Mouse (Mus musculus): ENCODE measurements at regions not wholly inside any gene's neighbourhood (a gene's known extent, or its start where the extent isn't known, plus 50 kb on each side); places are given as distances from the start of the nearest gene placed in this dataset.
A peak's percentile ranks its signal among the peaks of the same experiment; 100 is the strongest.

DNA sequence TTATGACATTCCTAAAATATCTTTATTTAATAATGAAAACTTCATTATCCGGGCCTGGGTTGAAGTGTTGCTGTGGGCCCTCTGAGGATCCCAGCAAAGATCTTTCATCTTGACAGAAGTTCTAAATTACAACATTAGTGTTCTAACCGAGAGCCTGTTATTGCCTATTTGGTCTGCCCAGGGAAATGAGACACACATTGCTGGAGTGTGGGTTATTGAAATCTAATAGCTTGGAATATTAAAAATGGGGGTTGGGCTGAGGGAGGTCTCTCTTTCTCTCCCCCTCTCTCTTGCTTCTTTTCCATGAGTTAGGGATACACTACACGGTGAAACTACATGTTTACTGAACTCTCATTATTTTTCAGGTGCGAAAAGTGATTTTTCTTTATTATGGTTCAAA is 240.4 kb upstream of the Camk1g start:
- DNase-seq = no peak

DNA sequence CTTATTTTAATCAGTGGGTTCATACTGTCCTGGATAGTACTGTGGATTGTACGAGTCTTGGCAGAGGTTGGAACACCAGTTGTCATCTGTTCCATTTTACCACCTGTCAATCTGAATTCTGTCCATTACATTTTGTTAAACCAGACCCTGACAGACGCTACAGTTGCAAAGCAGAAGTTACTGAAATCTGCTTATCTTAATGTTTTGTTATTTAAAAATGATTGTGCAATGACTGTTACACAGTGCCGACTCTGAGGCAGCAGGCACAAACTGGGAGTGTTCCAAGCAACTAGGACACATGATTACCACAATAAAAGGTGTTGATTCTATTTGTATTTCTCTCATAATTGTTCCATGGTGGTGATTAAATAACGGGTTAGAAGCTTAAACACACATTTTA is 229.8 kb upstream of the Camk1g start:
- no peak for DNase-seq

DNA sequence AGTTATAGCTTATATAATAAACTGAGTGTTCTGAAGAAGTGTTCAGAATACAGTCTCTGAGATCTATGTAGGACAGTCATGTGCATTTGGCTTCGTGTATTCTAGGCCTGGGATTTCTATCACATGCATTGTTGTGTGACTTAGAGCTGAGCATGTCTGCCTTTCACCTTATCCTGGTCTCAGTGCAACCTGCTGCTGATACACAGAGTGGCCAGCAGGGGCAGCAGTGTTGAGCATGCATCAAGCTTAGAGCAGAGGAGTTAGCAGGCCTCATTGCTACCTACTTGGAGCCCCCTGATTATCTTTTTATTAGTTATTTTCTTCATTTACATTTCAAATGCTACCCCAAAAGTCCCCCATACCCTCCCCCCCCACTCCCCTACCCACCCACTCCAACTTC is 229.1 kb upstream of the Camk1g start:
- DNase-seq = peak; percentile 73

DNA sequence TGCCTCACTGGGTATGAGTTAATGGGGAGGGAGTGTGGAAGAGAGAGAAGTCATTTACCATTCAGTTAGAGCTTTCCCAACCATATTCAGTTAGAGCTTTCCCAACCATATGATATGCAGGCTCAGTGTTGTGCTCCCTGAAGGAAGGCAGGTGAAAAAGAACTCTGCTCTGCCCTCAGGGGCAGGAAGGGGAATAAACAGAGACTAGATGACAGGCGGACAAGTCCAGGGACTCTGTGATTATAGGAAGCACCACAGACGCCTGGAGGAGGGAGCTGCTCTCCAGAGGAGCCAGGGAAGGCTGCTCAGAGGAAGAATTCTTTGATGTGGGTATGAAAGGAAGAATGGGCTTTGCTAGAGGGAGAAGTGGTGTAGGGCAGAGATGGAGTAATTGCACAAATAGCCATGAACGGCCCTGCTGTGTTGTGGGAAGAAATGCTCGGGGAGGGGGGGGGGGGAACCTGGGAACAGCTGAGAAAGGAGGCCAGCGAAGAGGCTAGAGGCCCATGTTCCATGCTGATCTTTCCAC is 220.3 kb upstream of the Camk1g start:
- no peak for DNase-seq

DNA sequence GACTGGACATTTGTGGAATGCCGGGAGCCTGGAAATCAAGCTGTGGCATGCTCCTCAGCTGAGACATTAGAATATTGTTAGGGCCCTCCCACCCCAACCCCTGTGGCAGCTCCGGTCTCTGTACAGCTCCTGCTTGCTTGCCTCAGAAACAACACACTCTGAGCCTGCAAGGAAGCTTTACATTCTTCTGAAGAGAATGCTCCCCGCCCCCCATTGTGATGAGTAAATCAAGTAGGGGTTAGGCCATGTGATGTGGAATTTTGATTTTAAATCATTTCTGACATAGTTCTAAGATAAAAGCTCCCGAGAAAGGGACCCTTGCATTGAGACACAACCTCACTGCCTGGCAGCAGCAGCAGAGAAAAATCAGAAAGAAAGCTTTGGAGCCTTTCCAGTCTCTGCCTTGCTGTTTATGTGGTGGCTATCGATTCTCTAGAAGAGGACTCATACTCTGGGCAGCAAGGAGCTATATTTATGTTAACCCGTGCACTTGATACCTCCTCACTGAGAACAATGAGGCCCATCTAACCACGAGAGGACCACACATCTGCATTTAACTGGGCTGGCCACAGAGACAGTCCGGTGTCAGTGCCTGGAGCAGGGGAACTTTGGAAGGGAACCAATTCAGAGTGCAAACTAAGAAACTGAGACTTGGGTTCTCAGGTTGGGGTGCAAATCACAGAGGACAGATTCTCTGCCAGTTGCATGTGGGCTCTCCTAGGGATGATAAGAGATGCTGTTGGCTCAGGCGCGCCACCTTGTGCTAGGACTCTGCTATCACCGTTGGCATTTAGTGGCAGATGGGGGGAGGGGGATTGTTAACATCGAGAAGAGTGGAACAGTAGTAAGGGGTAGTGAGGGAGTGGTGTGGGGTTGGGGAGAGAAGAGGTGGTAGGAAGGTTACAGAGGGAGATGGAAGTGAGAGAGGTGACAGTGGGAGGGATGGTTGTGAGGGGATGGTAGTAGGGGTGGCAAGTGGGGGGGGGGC is 218.7 kb upstream of the Camk1g start:
- DNase-seq = peak; percentile 89

DNA sequence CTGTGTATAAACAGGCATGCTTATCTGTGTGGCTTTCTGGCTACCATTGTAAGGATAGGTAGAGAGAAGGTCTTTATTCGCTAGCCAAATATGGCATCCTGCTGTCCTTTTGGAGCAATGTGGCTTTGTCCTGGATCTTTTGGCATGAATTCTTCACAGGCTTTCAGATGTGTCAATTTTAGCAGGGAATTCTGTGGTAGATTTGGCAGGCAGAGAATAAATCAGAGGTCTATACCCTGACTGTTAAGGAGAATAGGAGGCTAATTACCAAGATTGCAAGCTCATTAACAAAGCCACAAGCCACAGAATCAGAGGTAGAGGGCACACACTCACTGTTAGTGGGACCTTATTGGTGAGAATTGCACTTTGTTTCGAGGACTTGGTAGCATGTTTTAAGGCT is 217.2 kb upstream of the Camk1g start:
- no peak for DNase-seq

DNA sequence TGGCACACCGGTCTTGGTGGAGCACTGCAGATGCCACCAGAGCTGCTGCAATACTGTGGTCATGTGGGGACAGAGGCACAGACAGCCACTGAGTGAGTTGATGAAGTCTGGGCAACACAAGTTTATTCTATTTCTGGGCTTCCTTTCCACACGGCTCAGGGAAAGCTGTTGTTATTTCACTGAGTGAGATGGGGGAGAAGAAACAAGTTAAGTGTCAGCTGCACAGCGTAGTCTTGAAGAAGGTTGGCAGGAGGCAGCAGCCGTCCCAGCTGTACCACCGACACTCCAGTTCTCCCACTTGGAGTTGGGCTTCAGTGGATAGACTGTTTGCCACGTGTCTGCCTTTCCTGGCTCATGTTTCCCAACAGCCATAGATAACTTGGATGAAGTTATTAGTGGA is 216.8 kb upstream of the Camk1g start:
- no peak for DNase-seq

DNA sequence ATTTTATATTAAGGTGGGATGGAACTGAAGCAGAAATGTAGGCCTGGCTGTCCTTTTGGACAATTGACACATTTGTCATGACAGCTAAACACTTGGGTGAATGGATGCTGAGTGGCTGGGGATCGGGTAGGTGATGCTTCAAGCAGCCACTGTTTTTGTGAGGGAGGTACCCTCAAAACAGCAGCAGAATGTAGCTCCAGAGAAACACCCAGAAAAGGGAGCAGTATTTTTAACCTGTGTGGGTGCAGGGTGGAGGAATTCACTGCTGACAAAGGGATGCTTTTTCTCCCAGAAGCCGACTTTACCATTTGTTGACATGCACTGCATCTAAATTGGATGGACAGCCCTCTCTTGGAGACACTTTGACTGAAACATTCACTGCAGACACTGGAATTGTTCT is 213.7 kb upstream of the Camk1g start:
- DNase-seq = no peak

DNA sequence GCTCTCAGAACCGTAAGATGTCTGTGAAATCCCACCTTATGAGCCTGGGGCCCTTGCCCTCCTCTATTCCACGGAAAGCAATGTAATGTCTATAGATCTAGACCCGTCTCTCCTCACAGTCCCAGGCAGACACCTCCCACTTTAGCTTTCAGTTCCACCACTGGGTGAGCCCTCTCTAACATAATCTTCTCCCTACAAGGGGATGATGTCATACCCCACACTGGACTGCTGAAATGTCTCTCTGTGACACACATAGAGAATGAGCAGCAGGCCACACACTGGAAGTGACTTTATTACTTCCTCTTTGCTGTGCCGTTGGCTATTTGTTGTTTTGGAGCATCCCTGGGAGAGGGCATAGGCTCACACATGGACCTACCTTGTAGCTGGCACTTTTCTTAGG is 210.3 kb upstream of the Camk1g start:
- DNase-seq = no peak

DNA sequence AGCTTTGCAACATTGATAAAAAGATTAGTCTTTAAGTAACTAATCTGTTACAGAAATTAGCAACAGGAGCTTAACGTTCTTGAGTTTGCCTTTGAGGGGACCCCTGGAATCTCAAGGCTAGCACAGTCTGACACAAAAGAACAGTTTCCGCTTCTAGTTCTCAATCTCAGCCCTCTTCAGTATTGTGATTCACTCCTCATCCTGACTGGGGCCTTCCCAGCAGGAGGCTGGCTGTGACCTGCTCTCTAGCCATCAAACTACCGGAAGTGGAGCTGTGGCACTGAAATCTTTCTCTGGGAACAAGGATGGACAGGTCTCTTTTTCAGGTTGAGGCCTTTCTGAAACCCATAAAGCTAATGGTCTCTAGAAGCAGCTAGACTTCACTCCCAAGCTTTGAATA is 209.6 kb upstream of the Camk1g start:
- no peak for DNase-seq

DNA sequence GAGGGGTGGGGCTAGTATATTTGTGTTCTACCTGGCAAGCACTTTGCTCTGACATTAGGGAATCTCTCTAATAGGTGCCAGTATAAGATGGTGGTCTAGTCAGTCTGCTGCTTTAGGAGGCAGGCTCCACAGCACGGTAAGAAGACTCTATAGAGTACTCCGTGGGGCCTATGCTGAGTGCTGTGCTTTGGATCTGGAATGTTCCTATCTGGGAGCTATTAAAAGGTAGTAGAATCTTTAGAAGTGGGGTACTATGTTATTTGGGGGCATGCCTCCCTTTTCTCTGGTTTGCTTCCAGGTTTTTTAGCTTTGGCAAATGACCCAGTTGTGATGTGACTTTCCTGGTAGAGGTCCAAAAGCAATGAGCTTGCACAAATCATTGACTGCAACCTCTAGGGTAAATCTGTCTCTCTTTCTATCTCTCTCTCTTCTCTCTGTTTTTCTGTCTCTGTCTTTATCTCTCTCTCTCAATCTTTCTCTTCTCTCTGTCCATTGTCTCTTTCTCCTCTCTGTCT is 208.6 kb upstream of the Camk1g start:
- DNase-seq = no peak

DNA sequence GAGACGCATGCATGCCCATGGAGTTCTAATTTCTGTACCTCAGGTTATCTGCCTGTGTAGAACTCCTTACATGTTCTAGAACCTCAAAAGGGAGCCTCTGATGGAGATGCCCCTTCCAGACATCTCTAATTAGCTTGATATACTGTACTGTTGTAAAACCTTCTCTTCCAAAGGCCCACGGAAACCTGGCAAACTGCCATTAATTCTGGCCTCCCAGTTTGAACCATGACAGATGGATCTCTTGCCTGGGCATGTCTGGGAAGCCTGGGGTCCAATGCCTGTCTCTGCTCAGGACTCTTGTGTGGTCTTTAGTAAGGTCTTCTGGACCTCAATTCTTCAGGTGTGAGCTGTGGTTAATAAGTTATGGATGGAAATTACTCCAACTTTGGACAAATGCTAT is 207.7 kb upstream of the Camk1g start:
- no peak for DNase-seq

DNA sequence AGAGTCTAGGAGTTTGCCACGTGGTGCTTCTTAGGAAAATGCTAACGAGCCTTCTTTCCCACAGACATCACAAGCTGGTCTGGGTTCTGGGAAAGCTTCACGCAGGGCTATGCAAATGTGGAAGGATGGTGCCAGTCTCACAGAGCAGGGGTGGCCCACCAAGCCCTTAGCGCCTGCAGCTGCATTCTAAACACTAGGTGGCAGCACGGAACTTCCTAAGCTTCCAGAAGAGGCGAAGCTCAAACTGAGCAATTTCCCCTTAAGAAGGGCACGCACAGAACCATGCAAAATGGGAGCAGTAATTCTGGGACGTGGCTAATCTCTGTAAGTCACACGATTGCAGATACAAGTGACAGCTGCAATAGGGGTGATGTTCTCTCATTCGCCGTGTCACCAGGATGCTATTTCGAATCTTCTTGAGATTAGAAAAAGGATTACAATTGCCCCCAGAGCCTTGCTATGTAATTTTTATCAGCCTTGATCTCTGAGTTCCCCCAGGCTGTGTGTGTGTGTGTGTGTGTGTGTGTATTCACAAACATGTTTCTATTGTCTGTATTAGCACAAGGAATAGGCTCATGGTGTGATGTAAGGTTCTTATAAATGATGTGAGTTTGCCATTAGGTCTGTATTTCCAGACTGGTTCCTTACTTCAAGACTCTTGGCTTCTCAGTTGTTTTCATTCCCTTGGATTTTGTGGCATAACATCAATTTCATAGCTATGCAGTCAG is 206.1 kb upstream of the Camk1g start:
- DNase-seq = peak; percentile 79

DNA sequence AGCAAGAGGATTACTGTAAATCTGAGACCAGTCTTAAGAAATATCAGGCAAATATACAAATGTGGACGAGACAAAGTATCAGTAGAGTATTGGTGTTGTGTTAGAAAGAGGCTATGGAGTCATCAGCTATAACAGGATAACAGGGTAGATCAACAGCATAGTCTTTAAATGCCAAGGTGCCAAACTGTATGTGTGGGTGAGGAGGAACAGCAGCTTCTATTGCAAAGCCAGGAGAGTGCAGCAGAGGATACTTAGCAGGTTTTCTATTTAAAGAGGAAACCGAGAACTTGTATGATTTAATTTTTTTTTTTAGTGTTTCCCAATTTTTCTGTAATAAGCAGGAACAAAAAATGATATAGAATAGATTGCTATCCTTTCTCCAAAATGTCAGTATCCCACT is 202.7 kb upstream of the Camk1g start:
- no peak for DNase-seq

DNA sequence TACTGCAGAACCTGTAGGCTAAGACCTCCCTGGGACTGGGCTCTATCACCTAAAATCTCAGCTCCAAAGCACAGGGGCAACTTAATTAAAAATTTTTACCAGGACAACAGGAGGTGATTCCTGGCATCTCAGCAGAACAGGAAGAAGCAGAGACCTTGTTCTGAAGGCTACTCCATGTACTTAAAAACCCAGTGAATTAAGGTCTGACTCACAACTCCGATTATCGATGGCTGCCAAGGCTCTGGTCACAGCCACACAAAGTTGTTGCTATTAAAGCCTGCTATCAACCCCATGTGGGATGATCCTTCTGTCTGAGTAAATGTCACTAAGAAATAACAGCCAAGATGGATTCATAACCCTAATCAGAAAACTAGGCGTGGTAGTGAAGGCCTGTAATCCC is 202.3 kb upstream of the Camk1g start:
- DNase-seq = no peak

DNA sequence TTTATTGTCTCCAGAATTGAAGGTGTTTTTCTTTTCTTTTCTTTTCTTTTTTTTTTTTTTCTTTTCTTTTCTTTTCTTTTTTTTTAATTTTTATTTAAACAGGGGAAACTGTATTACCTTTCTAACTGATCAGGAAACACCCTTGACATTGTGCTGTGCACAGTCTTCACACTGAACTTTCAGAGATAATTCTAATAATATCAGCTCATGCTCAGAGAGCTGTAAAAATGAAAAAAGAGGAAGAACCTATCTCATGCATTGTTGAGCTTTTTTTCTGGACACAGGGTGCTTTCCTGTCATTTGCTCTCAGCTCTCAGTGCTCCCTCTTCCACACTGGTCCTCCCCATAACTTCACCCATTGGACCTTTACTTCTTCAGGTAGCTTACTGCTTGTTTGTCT is 201.0 kb upstream of the Camk1g start:
- DNase-seq = no peak

DNA sequence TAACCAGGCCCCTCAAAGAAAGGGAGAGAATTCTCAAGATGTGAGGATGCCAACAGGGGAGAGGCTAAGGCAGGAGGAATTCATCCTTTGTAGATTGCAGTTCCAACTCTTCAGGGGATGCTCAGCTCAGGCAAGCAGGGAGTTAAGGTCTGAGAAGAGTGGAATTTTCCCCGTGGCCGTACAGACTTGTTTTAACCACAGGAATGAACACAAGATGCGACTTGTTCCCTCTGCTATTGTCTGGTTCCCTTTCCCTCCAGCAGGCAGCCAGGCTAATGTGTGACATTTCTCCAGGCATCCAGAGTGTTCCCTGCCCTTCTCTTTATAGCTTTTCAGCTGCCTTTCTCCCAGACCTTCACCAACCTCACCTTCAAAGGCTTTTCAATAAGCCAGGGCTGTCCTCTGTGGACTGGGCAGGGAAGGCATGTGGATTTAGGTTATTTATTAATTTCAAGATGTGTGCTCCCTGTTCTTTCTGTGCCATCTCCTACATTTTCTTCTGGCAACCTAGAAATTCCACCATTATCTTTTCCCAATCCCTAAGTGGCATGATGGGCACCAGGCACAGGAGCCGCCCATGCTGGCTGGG is 198.6 kb upstream of the Camk1g start:
- DNase-seq = no peak

DNA sequence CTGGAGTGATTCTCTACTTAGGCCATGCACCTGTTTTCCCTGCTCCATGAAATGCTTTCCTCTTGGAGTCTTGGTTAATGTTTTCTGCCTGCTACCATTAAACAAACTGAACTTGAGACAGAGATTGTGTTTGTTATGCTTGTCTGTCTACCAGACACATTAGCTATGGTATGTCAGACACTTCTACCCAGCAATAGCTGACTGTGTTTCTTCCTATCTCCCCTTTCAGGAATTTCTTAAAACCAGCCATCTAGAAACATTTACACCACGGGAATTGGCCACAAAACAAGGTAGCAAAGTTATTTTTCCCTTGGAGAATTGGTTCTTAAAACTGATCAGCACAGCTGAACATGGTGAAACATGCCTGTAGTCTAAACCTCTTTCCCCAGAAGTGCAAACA is 197.1 kb upstream of the Camk1g start:
- no peak for DNase-seq

DNA sequence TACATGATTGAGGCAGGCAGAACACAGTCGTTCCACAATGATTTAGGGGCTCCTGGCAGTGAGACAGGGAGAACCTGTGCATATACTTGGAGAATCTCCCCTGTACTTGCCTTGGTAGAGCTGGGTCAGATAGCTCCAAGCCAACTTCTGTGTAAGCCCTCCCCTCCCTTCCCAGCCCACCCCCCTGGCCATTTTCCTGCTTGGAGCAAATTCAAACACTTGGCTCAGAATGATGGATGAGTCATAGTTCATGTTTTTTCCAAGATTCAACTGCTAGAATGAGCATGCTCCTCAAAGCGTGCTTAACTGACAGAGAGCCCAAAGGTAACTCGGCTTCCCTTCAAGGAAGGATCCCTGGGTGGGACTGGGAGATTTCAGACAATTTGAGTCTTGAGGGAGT is 194.1 kb upstream of the Camk1g start:
- no peak for DNase-seq

DNA sequence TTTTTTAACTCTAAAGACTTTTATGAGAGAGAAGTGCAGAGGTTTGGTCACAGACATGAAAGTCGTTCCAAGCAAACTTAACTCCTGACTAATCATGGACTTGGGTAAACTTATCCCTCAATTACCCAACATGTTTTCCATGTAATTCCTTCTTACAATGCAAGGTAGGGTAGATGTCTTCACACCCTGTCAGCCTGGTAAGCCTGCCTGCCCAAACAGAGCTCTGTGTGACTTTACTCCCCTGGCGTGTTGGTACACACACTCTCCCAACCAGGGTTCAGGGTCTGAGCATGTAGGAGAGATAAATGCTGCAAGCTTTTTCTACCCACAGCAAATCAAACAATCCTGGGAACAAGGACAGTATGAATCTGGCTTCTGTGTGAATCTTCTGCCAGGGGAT is 192.1 kb upstream of the Camk1g start:
- no peak for DNase-seq

DNA sequence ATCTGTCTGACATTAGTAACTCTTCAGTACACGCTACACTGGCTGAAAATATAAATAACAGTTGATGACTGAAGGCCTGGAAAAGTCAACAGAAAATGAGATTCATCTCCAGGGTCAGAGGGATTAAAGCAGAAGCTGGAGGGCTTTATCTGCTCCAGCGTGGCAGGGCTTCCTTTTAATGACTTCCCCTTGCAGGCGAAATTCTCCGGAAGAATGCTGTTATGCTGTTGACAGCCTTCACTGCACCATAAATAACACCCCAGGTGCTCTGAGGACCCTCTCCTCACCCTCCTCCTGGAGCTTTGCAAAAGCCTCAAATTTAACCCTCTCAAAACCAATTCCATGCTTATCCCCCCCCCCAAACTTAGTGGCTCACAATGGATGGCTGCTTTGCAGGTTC is 188.0 kb upstream of the Camk1g start:
- DNase-seq = no peak

DNA sequence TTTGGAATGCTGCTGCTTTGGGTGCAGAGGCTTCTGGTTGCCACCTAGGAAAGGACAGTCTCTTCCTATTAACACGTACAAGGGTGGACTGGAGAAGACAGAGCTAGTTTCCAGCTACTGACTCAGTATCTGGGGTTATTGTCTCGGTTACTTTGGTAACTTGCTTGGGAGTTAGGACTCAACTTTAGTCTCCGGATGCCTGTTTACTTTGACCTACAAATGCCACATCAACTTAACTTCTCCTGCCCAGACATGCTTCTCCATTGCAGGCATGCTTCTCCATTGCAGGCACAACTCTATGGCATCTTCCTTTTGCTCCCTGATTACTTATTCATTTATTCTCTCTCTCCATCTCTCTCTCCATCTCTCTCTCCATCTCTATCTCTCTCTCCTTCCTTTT is 184.6 kb upstream of the Camk1g start:
- DNase-seq = no peak

DNA sequence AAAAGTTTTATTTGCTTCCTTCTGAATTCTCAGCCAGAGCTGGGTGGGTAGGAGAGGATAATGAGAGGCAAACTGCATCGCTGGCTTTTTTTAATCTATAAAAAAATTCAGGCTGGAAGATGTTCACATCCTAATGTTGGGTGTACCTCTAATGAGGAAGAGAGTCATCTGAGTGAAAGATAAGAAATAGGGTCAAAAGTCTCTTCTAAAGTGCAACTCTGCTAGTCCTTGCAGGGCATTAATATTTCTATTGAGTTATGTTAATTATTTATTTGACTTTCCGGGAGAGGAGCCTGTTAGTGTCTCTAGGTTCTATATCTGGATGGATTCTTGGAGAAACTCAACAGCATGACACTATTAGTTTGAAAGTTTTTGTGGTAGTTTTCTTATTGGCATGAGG is 182.2 kb upstream of the Camk1g start:
- DNase-seq = no peak

DNA sequence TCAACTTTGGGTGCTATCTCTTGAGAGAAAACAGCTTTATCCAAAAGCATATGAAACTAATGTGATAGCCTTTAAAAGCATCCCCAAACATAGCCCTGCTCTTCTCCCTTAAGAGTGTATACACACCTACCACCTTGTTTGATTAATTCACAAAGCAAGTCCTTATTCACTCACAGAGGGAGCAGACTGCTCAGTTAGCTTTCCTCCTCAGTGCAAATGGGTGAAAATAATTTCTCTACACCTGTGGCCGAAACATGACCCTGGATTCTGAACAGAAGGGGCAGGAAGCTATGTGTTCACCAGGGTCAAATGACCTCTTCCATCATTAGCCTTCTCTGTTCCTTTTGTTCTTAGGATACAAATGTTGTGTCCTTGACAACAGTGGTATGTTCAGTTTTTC is 181.2 kb upstream of the Camk1g start:
- DNase-seq = no peak

All from thymus, postnatal 4 days (tissue).